Mouse (Mus musculus) monocyte, adult 59 days (primary cell): ENCODE data around the gene Timm10. TPM values are rescaled to one million over a fixed set of nuclear protein-coding genes. Genes with fewer than 3 reads are reported as not detected.

Experiments
- total RNA-seq, 2 experiments: library from RNA; stranded (reverse); gene quantifications; one replicate each; pipeline ENCODE4 v1.2.4; 2023

Gene Timm10
- 10 to 100 TPM in 1 of 2 experiments, 1 to 10 TPM in 1; 10.0 to 12.7 TPM for total RNA-seq

GRCm38 (mm10) chr2:84826488-84827282, at the start of gene Timm10:
TSS of gene Timm10 (plus strand) at chr2:84826997.

GRCm38 (mm10) chr2:84798493-84798921, 28.3 kb upstream of the Timm10 start, which contains the start of gene Ube2l6:
TSS of gene Ube2l6 (plus strand) at chr2:84798828.

GRCm38 (mm10) chr2:84822552-84822951, 4.2 kb upstream of the Timm10 start, which contains the start of gene Smtnl1:
TSS of gene Smtnl1 (minus strand) at chr2:84822652.

DNA sequence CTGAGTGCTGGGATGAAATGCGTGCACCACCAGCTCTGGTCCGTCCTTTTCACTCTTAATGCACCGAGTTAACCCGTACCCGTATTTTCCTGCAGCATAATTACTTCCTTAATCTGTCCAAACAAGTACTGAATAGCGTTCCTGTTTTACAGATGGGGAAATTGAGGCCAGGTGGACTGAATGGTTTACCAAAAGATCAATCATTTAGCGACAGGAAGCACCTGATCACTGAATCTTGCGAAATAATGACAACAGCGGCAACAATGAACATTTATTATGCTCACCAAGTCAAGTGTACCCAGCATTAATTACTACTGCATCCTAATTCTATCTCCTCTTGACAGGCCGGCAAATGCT, 11.8 kb downstream of the Timm10 start, which contains the start of gene Slc43a1:
TSS of gene Slc43a1 (plus strand) at position 258 of the 357 bp plus-strand sequence.

Other genes starting within 250 kb of the Timm10 start
- gene Ctnnd1, start 176.2 kb upstream of the Timm10 start, total RNA-seq: 10 to 100 TPM; 63.0 to 73.0 TPM
- gene Btbd18, start 167.9 kb upstream of the Timm10 start, total RNA-seq: under 1 TPM; 0.21 TPM
- 10 to 100 TPM; 22.3 to 23.7 TPM for gene Selenoh, start 156.2 kb upstream of the Timm10 start, total RNA-seq
- not detected for gene Gm28635, start 149.0 kb upstream of the Timm10 start, total RNA-seq
- gene Med19, start 148.6 kb upstream of the Timm10 start, total RNA-seq: 1 to 10 TPM; 8.4 to 8.7 TPM
- gene Tmx2, start 147.9 kb upstream of the Timm10 start, total RNA-seq: 10 to 100 TPM; 23.2 to 24.2 TPM
- 10 to 100 TPM; 41.6 to 44.0 TPM for gene Zdhhc5, start 111.8 kb upstream of the Timm10 start, total RNA-seq
- gene Clp1, start 99.6 kb upstream of the Timm10 start, total RNA-seq: 10 to 100 TPM; 12.3 to 14.4 TPM
- not detected for gene Ypel4, start 92.9 kb upstream of the Timm10 start, total RNA-seq
- gene Gm19426, start 83.3 kb upstream of the Timm10 start, total RNA-seq: not detected
- 1 to 10 TPM in 1 of 2 experiments, under 1 TPM in 1; 0.39 to 2.2 TPM for gene Serping1, start 51.6 kb upstream of the Timm10 start, total RNA-seq
- 10 to 100 TPM; 27.3 to 35.8 TPM for gene Ube2l6, start 28.2 kb upstream of the Timm10 start, total RNA-seq
- gene Smtnl1, start 4.3 kb upstream of the Timm10 start, total RNA-seq: not detected
- gene Slc43a1, start 11.9 kb downstream of the Timm10 start, total RNA-seq: 1 to 10 TPM in 1 of 2 experiments, under 1 TPM in 1; 0.16 to 1.1 TPM
- gene Rtn4rl2, start 59.7 kb downstream of the Timm10 start, total RNA-seq: not detected
- 1 to 10 TPM; 5.6 to 7.0 TPM for gene Slc43a3, start 109.6 kb downstream of the Timm10 start, total RNA-seq
- 1 to 10 TPM; 1.0 to 5.5 TPM for gene Prg2, start 153.5 kb downstream of the Timm10 start, total RNA-seq
- not detected for gene Prg3, start 161.2 kb downstream of the Timm10 start, total RNA-seq
- gene Ssrp1, start 210.2 kb downstream of the Timm10 start, total RNA-seq: 10 to 100 TPM; 73.4 to 76.5 TPM
- gene P2rx3, start 210.5 kb downstream of the Timm10 start, total RNA-seq: not detected
- gene Tnks1bp1, start 221.0 kb downstream of the Timm10 start, total RNA-seq: 10 to 100 TPM; 14.2 to 18.6 TPM